21 mouse cellular contexts compared by ENCODE assay signal in genomic region chr5:8542631-8543207, GRCm38 (mm10).
DNase-seq lines count a peak whose midpoint lies in the region; ATAC-seq and TF ChIP-seq lines count a peak whose summit lies in the region.
"Had no signal": no experiment of that assay in that cellular context is flagged by ENCODE, and none has a peak within 500 bp of the region (broad histone marks: within the 10 kb centered on the region; RNA-seq: fewer than 3 reads in every experiment).

No protein-coding gene starts in this region.

- no peak for DNase-seq in kidney, adult 18-20 months
- peak; percentile 70 for DNase-seq in kidney, postnatal 0 days (ENCODE audit: low spot score)
- no peak for DNase-seq in kidney, postnatal 14 days
- peak; percentile 3 for DNase-seq in CH12.LX (ENCODE audit: extremely low read depth)
- no peak for DNase-seq in cerebellum, postnatal 14 days
- DNase-seq: adrenal gland, postnatal 10 days; adrenal gland, postnatal 36 days; cerebellum, adult 18-20 months; cerebellum, adult 9-10 months; cerebellum, postnatal 25 days; gastrocnemius, postnatal 25 days; heart, adult 2 months had no signal

- 21% methylated on average over 3 of the region's 3 CpGs for WGBS in kidney, embryonic 14.5 days
- WGBS in kidney, postnatal 0 days = 25% methylated on average over 3 of the region's 3 CpGs

- H3K9ac ChIP-seq in kidney, embryonic 14.5 days (ENCODE audit: low read depth, low read length) = no peak overlapping the region
- no peak overlapping the region for H3K9ac ChIP-seq in kidney, postnatal 0 days (ENCODE audit: low read depth, low read length)
- H3K9ac ChIP-seq in CH12.LX (ENCODE audit: insufficient read depth, low read depth) = no peak overlapping the region
- H3K9ac ChIP-seq: embryonic facial prominence, embryonic 12.5 days; embryonic facial prominence, embryonic 15.5 days; hindbrain, embryonic 12.5 days; hindbrain, embryonic 15.5 days had no signal

- H3K36me3 ChIP-seq in kidney, embryonic 14.5 days (ENCODE audit: control insufficient read depth, insufficient read depth, low read length) = no peaks in the 10 kb centered on the region
- no peaks in the 10 kb centered on the region for H3K36me3 ChIP-seq in kidney, postnatal 0 days (ENCODE audit: insufficient read depth, low read length)
- H3K36me3 ChIP-seq in CH12.LX (replicated peaks in 1 of 2; ENCODE audit: control insufficient read depth in 1 of 2, insufficient read depth in 1 of 2, low read length in 1 of 2) = no peaks in the 10 kb centered on the region
- H3K36me3 ChIP-seq: embryonic facial prominence, embryonic 12.5 days; embryonic facial prominence, embryonic 15.5 days; G1E; hindbrain, embryonic 15.5 days had no signal

- no peaks in the 10 kb centered on the region for H3K4me1 ChIP-seq in kidney, embryonic 14.5 days (ENCODE audit: control insufficient read depth, insufficient read depth, low read length)
- H3K4me1 ChIP-seq in kidney, postnatal 0 days (replicated peaks; ENCODE audit: insufficient read depth, low read length) = no peaks in the 10 kb centered on the region
- peaks cover 0 to 7% of the 10 kb centered on the region in 2 experiments; a peak in 1 of 4 replicates for H3K4me1 ChIP-seq in CH12.LX (ENCODE audit: control insufficient read depth in 1 of 2, insufficient read depth in 2 of 2)
- H3K4me1 ChIP-seq: embryonic facial prominence, embryonic 15.5 days; hindbrain, embryonic 12.5 days; hindbrain, embryonic 15.5 days had no signal

- no peak for TF ChIP-seq EP300 in CH12.LX (IDR thresholded peaks at IDR 0.05; ENCODE audit: low read length)

- dilution Hi-C loops in CH12.LX (cut with MboI; ENCODE audit: extremely low pct_ligation_motif_present, extremely low pct_unique_long_range_greater_than_20kb, low sequenced_read_pairs) = no loop called here

- no peak for TF ChIP-seq POLR2A in CH12.LX (IDR thresholded peaks at IDR 0.05; ENCODE audit: low read depth, low read length)

- H3K27ac ChIP-seq in kidney, embryonic 14.5 days (ENCODE audit: low read depth, low read length) = peak overlapping the region; percentile 17; the same call in 1 of the 2 replicates
- no peak overlapping the region for H3K27ac ChIP-seq in kidney, postnatal 0 days
- H3K27ac ChIP-seq in CH12.LX (ENCODE audit: insufficient read depth, low read depth) = no peak overlapping the region
- H3K27ac ChIP-seq: embryonic facial prominence, embryonic 12.5 days; embryonic facial prominence, embryonic 15.5 days; heart, adult 2 months; hindbrain, embryonic 12.5 days; hindbrain, embryonic 15.5 days had no signal

- TF ChIP-seq CTCF in kidney, postnatal 0 days (IDR thresholded peaks at IDR 0.05; ENCODE audit: low read depth) = no peak
- no peak for TF ChIP-seq CTCF in CH12.LX (conservative IDR thresholded peaks at IDR 0.05 in 1 of 2, IDR thresholded peaks at IDR 0.05 in 1 of 2; ENCODE audit: low read depth in 2 of 2, low read length in 2 of 2)

- no peak overlapping the region for H3K4me2 ChIP-seq in kidney, embryonic 14.5 days (replicated peaks; ENCODE audit: low read depth, low read length)
- no peak overlapping the region for H3K4me2 ChIP-seq in kidney, postnatal 0 days (ENCODE audit: low read length)
- H3K4me2 ChIP-seq in CH12.LX (ENCODE audit: insufficient read depth, low read depth, poor library complexity, severe bottlenecking) = no peak overlapping the region
- H3K4me2 ChIP-seq: embryonic facial prominence, embryonic 12.5 days; embryonic facial prominence, embryonic 15.5 days; heart, embryonic 11.5 days; hindbrain, embryonic 12.5 days; hindbrain, embryonic 15.5 days had no signal

- TF ChIP-seq RAD21 in CH12.LX (IDR thresholded peaks at IDR 0.05; ENCODE audit: low read depth, low read length) = no peak

- H3K79me2 ChIP-seq in CH12.LX (replicated peaks; ENCODE audit: control insufficient read depth, extremely low read depth, insufficient read depth, poor library complexity, severe bottlenecking) = no peaks in the 10 kb centered on the region

- ATAC-seq in kidney, embryonic 14.5 days (ENCODE audit: low FRiP score, low TSS enrichment) = peak; percentile 91
- peak; percentile 83 for ATAC-seq in kidney, postnatal 0 days (replicated peaks; ENCODE audit: low FRiP score, low read depth)
- ATAC-seq: forebrain, embryonic 14.5 days; Patski had no signal

- H3K9me3 ChIP-seq in kidney, embryonic 14.5 days (ENCODE audit: control insufficient read depth, low read length) = no peaks in the 10 kb centered on the region
- no peaks in the 10 kb centered on the region for H3K9me3 ChIP-seq in kidney, postnatal 0 days (replicated peaks; ENCODE audit: low read length)
- H3K9me3 ChIP-seq in CH12.LX (replicated peaks; ENCODE audit: low read length) = no peaks in the 10 kb centered on the region
- H3K9me3 ChIP-seq: embryonic facial prominence, embryonic 12.5 days; embryonic facial prominence, embryonic 15.5 days; G1E; hindbrain, embryonic 12.5 days; hindbrain, embryonic 15.5 days had no signal

- no peak overlapping the region for H3K4me3 ChIP-seq in kidney, embryonic 14.5 days (ENCODE audit: low read length)
- H3K4me3 ChIP-seq in kidney, postnatal 0 days (replicated peaks; ENCODE audit: low read depth, low read length) = no peak overlapping the region
- no peak overlapping the region for H3K4me3 ChIP-seq in CH12.LX (replicated peaks in 1 of 3; ENCODE audit: low read depth in 2 of 3, low read length in 2 of 3, poor library complexity in 1 of 3)
- H3K4me3 ChIP-seq: embryonic facial prominence, embryonic 12.5 days; embryonic facial prominence, embryonic 15.5 days; heart, adult 2 months; hindbrain, embryonic 12.5 days; hindbrain, embryonic 15.5 days had no signal

- in situ Hi-C loops in CH12.LX (cut with MboI; ENCODE audit: low pct_ligation_motif_present, low pct_unique_long_range_greater_than_20kb, low sequenced_read_pairs) = no loop called here

- no peaks in the 10 kb centered on the region for H3K27me3 ChIP-seq in kidney, embryonic 14.5 days (ENCODE audit: control insufficient read depth, insufficient read depth, low read length)
- H3K27me3 ChIP-seq in kidney, postnatal 0 days (ENCODE audit: insufficient read depth, low read length) = no peaks in the 10 kb centered on the region
- H3K27me3 ChIP-seq in CH12.LX (replicated peaks) = no peaks in the 10 kb centered on the region
- H3K27me3 ChIP-seq: embryonic facial prominence, embryonic 12.5 days; embryonic facial prominence, embryonic 15.5 days; hindbrain, embryonic 12.5 days; hindbrain, embryonic 15.5 days had no signal

TF ChIP-seq in CH12.LX, 34 proteins besides CTCF, POLR2A, EP300 and RAD21:
- no peak for TF ChIP-seq MAFK (IDR thresholded peaks at IDR 0.05; ENCODE audit: insufficient replicate concordance, low read length)
- TF ChIP-seq MXI1 (IDR thresholded peaks at IDR 0.05; ENCODE audit: low read depth, low read length) = no peak
- TF ChIP-seq JUND (conservative IDR thresholded peaks at IDR 0.05; ENCODE audit: low read depth, low read length) = no peak
- no peak for TF ChIP-seq KAT2A (IDR thresholded peaks at IDR 0.05; ENCODE audit: insufficient replicate concordance, low read length)
- no peak for TF ChIP-seq PAX5 (IDR thresholded peaks at IDR 0.05; ENCODE audit: low read length)
- no peak for TF ChIP-seq POLR2AphosphoS2 (IDR thresholded peaks at IDR 0.05; ENCODE audit: low read depth, low read length)
- no peak for TF ChIP-seq ETS1 (conservative IDR thresholded peaks at IDR 0.05; ENCODE audit: low read depth, low read length)
- TF ChIP-seq ZMIZ1 (IDR thresholded peaks at IDR 0.05; ENCODE audit: low read depth, low read length) = no peak

Comparison
In these comparisons a context has a peak if more than half of its experiments do, and no peak if none do; other contexts are left out.
1. DNase-seq: peak in kidney, postnatal 0 days (single experiment) and CH12.LX (single experiment); none in kidney, adult 18-20 months (single experiment), kidney, postnatal 14 days (single experiment) and cerebellum, postnatal 14 days (0 of 2).